Mouse (Mus musculus): ENCODE measurements at regions not wholly inside any gene's neighbourhood (a gene's known extent, or its start where the extent isn't known, plus 50 kb on each side); places are given as distances from the start of the nearest gene placed in this dataset.
"Not testable (repeated sequence)": the region's sequence is repeated elsewhere in the genome, so short reads cannot be mapped to it uniquely, and the experiment has no call there.

- no peak for DNase-seq (ENCODE audit: low read depth, low spot score)
These were observed 66.5 kb downstream of the Nabp1 start for GRCm38 (mm10) chr1:51411726-51412125.

- DNase-seq (ENCODE audit: low read depth, low spot score) = no peak
These were observed 74.6 kb downstream of the Nabp1 start for GRCm38 (mm10) chr1:51403632-51404031.

- DNase-seq (ENCODE audit: low read depth, low spot score) = no peak
These were observed 75.7 kb downstream of the Nabp1 start for GRCm38 (mm10) chr1:51402533-51402925.

- DNase-seq (ENCODE audit: low read depth, low spot score) = peak; percentile 39
These were observed 76.2 kb downstream of the Nabp1 start for GRCm38 (mm10) chr1:51401846-51402532.

- DNase-seq (ENCODE audit: low read depth, low spot score) = not testable (repeated sequence)
These were observed 77.7 kb downstream of the Nabp1 start for GRCm38 (mm10) chr1:51400541-51400940.

GRCm38 (mm10) chr1:51386874-51387273, 91.4 kb downstream of the Nabp1 start:
- DNase-seq (ENCODE audit: low read depth, low spot score) = no peak

GRCm38 (mm10) chr1:51384051-51384450, 94.2 kb downstream of the Nabp1 start:
- no peak for DNase-seq (ENCODE audit: low read depth, low spot score)

- peak; percentile 74 for DNase-seq (ENCODE audit: low read depth, low spot score)
These were observed 91.3 kb downstream of the Cavin2 start for GRCm38 (mm10) chr1:51380240-51380639.

- peak; percentile 87 for DNase-seq (ENCODE audit: low read depth, low spot score)
These were observed 78.7 kb downstream of the Cavin2 start for GRCm38 (mm10) chr1:51367587-51367986.

GRCm38 (mm10) chr1:51360095-51360494, 71.2 kb downstream of the Cavin2 start:
- no peak for DNase-seq (ENCODE audit: low read depth, low spot score)

All from brain, adult 2 months (tissue).